Mouse (Mus musculus) thymus, adult 2 months (tissue): Measurements from ENCODE around the gene Capn7.

Experiments used
- CTCF ChIP-seq: fragments of 200-500 bp; IDR thresholded peaks from 2 replicates; pipeline ENCODE4 v1.5.1; 2012; ENCODE audit warnings: mild to moderate bottlenecking, control low read depth, low read length, moderate library complexity, borderline replicate concordance; ENCODE audit not compliant: control insufficient read depth, poor library complexity, insufficient read depth; ENCODE audit errors: extremely low read depth
- POLR2A ChIP-seq: fragments of 200-500 bp; IDR thresholded peaks from 2 replicates; pipeline ENCODE4 v1.6.1; 2012; ENCODE audit warnings: mild to moderate bottlenecking, low read length, control low read depth, moderate library complexity; ENCODE audit not compliant: control insufficient read depth, poor library complexity, insufficient read depth; ENCODE audit errors: extremely low read depth

GRCm38 (mm10) chr14:31392873-31393545, 56.6 kb downstream of the Capn7 start:
- TF ChIP-seq CTCF (no peak), POLR2A (no peak)
